Mouse (Mus musculus): ENCODE results near the gene Mpst. TPM values are rescaled to one million over a fixed set of nuclear protein-coding genes. Genes with fewer than 3 reads are reported as not detected.

Gene Mpst
- 71.3 and 114 TPM in 2 replicates for polyA plus RNA-seq (2012; ENCODE audit: low replicate concordance)

DNA sequence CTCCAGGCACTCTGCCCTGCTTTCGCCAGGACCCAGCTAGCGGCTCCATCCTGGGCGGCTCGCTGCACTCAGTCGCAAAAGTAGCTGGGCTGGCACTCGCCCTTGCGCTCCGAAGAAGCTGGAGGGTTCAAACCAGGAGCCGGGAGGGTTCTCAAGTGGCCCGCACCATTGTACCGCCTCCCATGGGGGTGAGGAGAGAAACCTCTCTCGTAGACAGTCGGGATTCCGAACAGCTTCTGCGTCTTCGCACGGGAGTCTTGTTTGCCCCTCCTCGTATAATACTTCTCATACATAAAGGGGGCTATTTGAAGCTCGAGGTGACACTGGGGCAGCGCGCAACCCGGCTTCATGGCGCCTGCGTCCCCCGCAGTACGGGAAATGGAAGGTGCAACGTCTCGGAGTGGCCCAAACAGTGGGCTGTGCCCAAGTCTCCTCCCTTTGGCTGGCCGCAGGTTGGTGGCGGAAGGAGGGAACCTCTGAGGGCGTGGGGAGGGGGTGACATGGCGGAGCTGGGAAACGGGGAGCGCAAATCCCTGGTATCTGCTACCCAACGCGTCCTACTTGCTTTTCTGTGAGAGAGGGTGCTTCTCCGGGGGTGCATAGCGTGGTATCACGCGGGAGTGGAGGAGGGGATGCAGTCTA, at the start of gene Mpst:
Gene Mpst, plus strand, starts transcription at position 124 of the 642 bp plus-strand sequence.

DNA sequence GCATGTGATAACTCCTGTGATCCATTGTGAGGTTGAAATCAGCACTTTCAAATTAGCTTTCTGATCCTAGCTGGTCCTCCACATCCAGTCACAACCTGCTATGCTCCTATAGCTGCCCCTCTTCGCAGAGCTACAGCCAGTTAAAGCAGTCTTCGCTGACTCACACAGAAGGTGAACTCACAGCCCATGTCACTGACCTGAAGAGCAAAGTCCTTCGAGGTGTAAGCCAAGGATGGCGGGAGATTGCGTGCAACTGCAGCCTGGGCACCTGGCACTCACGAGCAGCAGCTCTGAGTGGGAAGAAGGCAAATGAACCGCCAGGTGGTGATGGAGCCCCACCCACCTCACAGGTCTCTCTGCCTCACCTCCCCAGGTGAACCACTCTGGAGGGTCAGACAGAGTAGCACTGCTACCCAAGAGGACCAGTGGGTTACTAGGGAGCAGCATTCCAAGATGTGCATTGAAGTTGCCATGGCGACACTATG, 10.7 kb upstream of the Mpst start, which contains the start of gene Tex33:
Gene Tex33, minus strand, starts transcription at position 435 of the 485 bp plus-strand sequence.

DNA sequence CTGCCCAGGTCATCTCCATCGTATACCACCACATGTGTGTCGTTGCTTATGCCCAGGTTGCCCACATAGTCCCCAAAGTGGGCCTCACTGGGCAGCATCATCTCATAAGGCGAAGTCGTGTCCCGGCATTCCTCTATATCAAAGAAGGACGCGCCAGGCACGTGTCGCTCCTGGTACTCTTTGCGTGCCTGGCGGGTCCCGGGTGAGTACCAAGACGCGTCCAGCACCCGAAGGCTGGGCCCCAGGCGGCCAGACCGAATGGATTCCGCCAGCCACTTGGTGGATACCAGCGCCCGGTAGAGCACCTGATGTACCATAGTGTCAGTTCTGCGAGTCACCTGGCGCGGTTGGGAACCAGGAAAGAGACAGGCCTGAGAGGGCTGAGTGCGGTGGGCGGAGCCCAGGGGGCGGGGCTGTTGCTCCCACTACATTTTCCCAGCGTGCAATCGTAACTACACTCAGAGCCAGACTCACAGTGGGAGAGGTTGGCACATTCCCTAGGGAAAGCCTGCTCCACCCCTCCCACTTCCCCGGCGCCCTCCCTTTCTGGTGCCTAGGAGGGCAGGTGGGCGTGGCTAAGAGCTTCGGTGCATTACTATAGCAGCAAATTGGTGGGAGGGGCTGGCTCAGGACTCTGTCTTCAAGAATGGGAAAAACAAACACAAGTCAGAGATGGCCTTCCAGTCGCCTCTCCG, 552 bp upstream of the Mpst start, which contains the start of gene Tst:
Gene Tst, minus strand, starts transcription at position 391 of the 695 bp plus-strand sequence.

DNA sequence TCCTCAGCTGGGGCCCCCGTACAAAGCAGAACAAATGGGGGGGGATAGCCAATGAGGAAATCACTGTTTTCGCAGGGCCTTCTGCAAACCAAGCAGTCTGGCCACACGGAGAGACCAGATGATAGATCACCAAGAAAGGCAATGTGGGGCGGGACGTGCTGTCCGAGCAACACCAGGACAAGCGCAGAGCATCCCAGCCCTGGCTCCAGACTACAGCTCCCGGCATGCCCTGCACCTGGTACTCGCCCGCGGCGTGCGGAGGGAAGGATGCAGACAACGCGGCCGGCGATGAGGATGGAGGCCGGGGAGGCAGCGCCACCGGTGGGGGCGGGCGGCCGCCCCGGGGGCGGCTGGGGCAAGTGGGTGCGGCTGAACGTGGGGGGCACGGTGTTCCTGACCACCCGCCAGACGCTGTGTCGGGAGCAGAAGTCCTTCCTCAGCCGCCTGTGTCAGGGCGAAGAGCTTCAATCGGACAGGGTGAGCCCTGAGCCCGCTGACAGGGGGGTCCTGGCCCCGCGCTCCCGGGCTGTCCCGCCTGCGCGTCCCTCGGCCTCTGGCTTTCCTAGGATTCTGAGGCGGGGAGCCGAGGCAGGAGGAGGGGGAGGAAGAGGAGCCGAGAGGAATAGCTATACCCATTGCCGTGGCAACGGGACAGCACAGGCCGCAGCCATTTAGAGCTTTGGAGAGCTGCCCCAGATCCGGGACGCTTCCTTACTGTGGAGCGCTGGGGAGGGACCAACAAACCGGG, 22.3 kb downstream of the Mpst start, which contains the start of gene Kctd17:
Gene Kctd17, plus strand, starts transcription at position 174 of the 748 bp plus-strand sequence.

Other genes with a start within 250 kb of the Mpst start
- 64.0 and 137 TPM in 2 replicates for gene Ift27, start 232.3 kb upstream of the Mpst start, polyA plus RNA-seq (2012; ENCODE audit: low replicate concordance)
- not detected in 2 replicates for gene Pvalb, start 200.0 kb upstream of the Mpst start, polyA plus RNA-seq (2012; ENCODE audit: low replicate concordance)
- 111 TPM in 2 replicates for gene Ncf4, start 161.6 kb upstream of the Mpst start, polyA plus RNA-seq (2012; ENCODE audit: low replicate concordance)
- gene Csf2rb2, start 100.7 kb upstream of the Mpst start, polyA plus RNA-seq (2012; ENCODE audit: low replicate concordance): 13.9 and 82.5 TPM in 2 replicates
- gene Csf2rb, start 80.7 kb upstream of the Mpst start, polyA plus RNA-seq (2012; ENCODE audit: low replicate concordance): 71.1 and 138 TPM in 2 replicates
- not detected in 2 replicates for gene Tex33, start 10.5 kb upstream of the Mpst start, polyA plus RNA-seq (2012; ENCODE audit: low replicate concordance)
- gene Tst, start 509 bp upstream of the Mpst start, polyA plus RNA-seq (2012; ENCODE audit: low replicate concordance): 2.3 and 5.9 TPM in 2 replicates
- gene Kctd17, start 22.1 kb downstream of the Mpst start, polyA plus RNA-seq (2012; ENCODE audit: low replicate concordance): 31.7 and 122 TPM in 2 replicates
- 0.25 TPM in 1 of 2 replicates, not detected in the other for gene Tmprss6, start 62.2 kb downstream of the Mpst start, polyA plus RNA-seq (2012; ENCODE audit: low replicate concordance)
- 94.2 and 157 TPM in 2 replicates for gene Il2rb, start 88.9 kb downstream of the Mpst start, polyA plus RNA-seq (2012; ENCODE audit: low replicate concordance)
- 1.7 and 1.8 TPM in 2 replicates for gene C1qtnf6, start 125.0 kb downstream of the Mpst start, polyA plus RNA-seq (2012; ENCODE audit: low replicate concordance)
- not detected in 2 replicates for gene Sstr3, start 138.3 kb downstream of the Mpst start, polyA plus RNA-seq (2012; ENCODE audit: low replicate concordance)
- 266 and 1,162 TPM in 2 replicates for gene Rac2, start 166.4 kb downstream of the Mpst start, polyA plus RNA-seq (2012; ENCODE audit: low replicate concordance)
- gene Cyth4, start 190.6 kb downstream of the Mpst start, polyA plus RNA-seq (2012; ENCODE audit: low replicate concordance): 100 and 114 TPM in 2 replicates